Mouse (Mus musculus): ENCODE measurements at regions not wholly inside any gene's neighbourhood (a gene's known extent, or its start where the extent isn't known, plus 50 kb on each side); places are given as distances from the start of the nearest gene placed in this dataset.

GRCm38 (mm10) chr16:54080518-54080917 lies 1217.3 kb downstream of the Zpld1 start:
- Histone ChIP-seq H3K79me2 (ENCODE audit: control insufficient read depth, insufficient read depth) (no peaks in the 10 kb centered on the region), H3K27me3 (ENCODE audit: control insufficient read depth, insufficient read depth, insufficient read length) (no peaks in the 10 kb centered on the region), H3K4me3 (no peak overlapping the region), H3K4me2 (ENCODE audit: low read depth) (no peak overlapping the region), H3K36me3 (ENCODE audit: control insufficient read depth, insufficient read depth) (no peaks in the 10 kb centered on the region), H3ac (ENCODE audit: control insufficient read depth, insufficient read length) (no peak overlapping the region)
- no peak for TF ChIP-seq TCF12 (IDR thresholded peaks at IDR 0.05; ENCODE audit: insufficient read depth, poor library complexity, severe bottlenecking)

- TF ChIP-seq POLR2AphosphoS2 (IDR thresholded peaks at IDR 0.05; ENCODE audit: insufficient read length, low read depth): no peak
- TF ChIP-seq TCF3 (IDR thresholded peaks at IDR 0.05; ENCODE audit: insufficient read length, low read depth): no peak
- no peak for TF ChIP-seq E2F4 (IDR thresholded peaks at IDR 0.05; ENCODE audit: insufficient read depth)
- TF ChIP-seq MAX (IDR thresholded peaks at IDR 0.05; ENCODE audit: low read depth): no peak
- TF ChIP-seq POLR2A (IDR thresholded peaks at IDR 0.05; ENCODE audit: insufficient read length, low read depth): no peak
- no peaks in the 10 kb centered on the region for H3K36me3 ChIP-seq (ENCODE audit: control insufficient read depth, insufficient read depth)
- H3ac ChIP-seq (ENCODE audit: control insufficient read depth, insufficient read length): no peak overlapping the region
- no peaks in the 10 kb centered on the region for H3K79me2 ChIP-seq (ENCODE audit: control insufficient read depth, insufficient read depth)
- H3K4me3 ChIP-seq: no peak overlapping the region
- no peak overlapping the region for H3K4me2 ChIP-seq (ENCODE audit: low read depth)
- no peaks in the 10 kb centered on the region for H3K27me3 ChIP-seq (ENCODE audit: control insufficient read depth, insufficient read depth, insufficient read length)
These were observed 1250.0 kb downstream of the Zpld1 start for GRCm38 (mm10) chr16:54047836-54048235.

- Histone ChIP-seq H3K4me2 (ENCODE audit: low read depth) (peak overlapping the region; percentile 30), H3K4me3 (no peak overlapping the region), H3K36me3 (ENCODE audit: control insufficient read depth, insufficient read depth) (no peaks in the 10 kb centered on the region), H3K27me3 (ENCODE audit: control insufficient read depth, insufficient read depth, insufficient read length) (no peaks in the 10 kb centered on the region), H3ac (ENCODE audit: control insufficient read depth, insufficient read length) (no peak overlapping the region), H3K79me2 (ENCODE audit: control insufficient read depth, insufficient read depth) (no peaks in the 10 kb centered on the region)
- no peak for TF ChIP-seq USF1 (IDR thresholded peaks at IDR 0.05; ENCODE audit: low read depth)
- peak; percentile 70 for TF ChIP-seq MAX (IDR thresholded peaks at IDR 0.05; ENCODE audit: low read depth)
- TF ChIP-seq CEBPB (IDR thresholded peaks at IDR 0.05; ENCODE audit: insufficient read depth, poor library complexity, severe bottlenecking): peak; percentile 98
These were observed 1255.8 kb downstream of the Zpld1 start for GRCm38 (mm10) chr16:54041973-54042372.

GRCm38 (mm10) chr16:54016319-54016718 lies 1281.5 kb downstream of the Zpld1 start:
- Histone ChIP-seq H3K4me3 (no peak overlapping the region), H3K36me3 (ENCODE audit: control insufficient read depth, insufficient read depth) (no peaks in the 10 kb centered on the region), H3K79me2 (ENCODE audit: control insufficient read depth, insufficient read depth) (no peaks in the 10 kb centered on the region), H3K27me3 (ENCODE audit: control insufficient read depth, insufficient read depth, insufficient read length) (no peaks in the 10 kb centered on the region), H3K4me2 (ENCODE audit: low read depth) (no peak overlapping the region), H3ac (ENCODE audit: control insufficient read depth, insufficient read length) (no peak overlapping the region)
- TF ChIP-seq POLR2AphosphoS2 (IDR thresholded peaks at IDR 0.05; ENCODE audit: insufficient read length, low read depth) (no peak), TCF12 (IDR thresholded peaks at IDR 0.05; ENCODE audit: insufficient read depth, poor library complexity, severe bottlenecking) (no peak), REST (IDR thresholded peaks at IDR 0.05; ENCODE audit: insufficient read depth, insufficient read length) (no peak)

GRCm38 (mm10) chr16:53973711-53974110 lies 1324.1 kb downstream of the Zpld1 start:
- no peak overlapping the region for H3ac ChIP-seq (ENCODE audit: control insufficient read depth, insufficient read length)
- no peaks in the 10 kb centered on the region for H3K36me3 ChIP-seq (ENCODE audit: control insufficient read depth, insufficient read depth)
- H3K4me3 ChIP-seq: no peak overlapping the region
- H3K4me2 ChIP-seq (ENCODE audit: low read depth): no peak overlapping the region
- no peaks in the 10 kb centered on the region for H3K79me2 ChIP-seq (ENCODE audit: control insufficient read depth, insufficient read depth)
- no peak for TF ChIP-seq E2F4 (IDR thresholded peaks at IDR 0.05; ENCODE audit: insufficient read depth)
- no peak for TF ChIP-seq MYOD1 (IDR thresholded peaks at IDR 0.05; ENCODE audit: control insufficient read depth in 1 of 3, insufficient read length in 2 of 3, low read depth in 2 of 3)
- no peak for TF ChIP-seq MYOG (IDR thresholded peaks at IDR 0.05; ENCODE audit: control insufficient read depth in 1 of 3, insufficient read depth in 1 of 3, insufficient read length in 2 of 3, low read depth in 2 of 3)
- no peak for TF ChIP-seq USF1 (IDR thresholded peaks at IDR 0.05; ENCODE audit: low read depth)
- no peak for TF ChIP-seq REST (IDR thresholded peaks at IDR 0.05; ENCODE audit: insufficient read depth, insufficient read length)
- H3K27me3 ChIP-seq (ENCODE audit: control insufficient read depth, insufficient read depth, insufficient read length): no peaks in the 10 kb centered on the region

- no peaks in the 10 kb centered on the region for H3K27me3 ChIP-seq (ENCODE audit: control insufficient read depth, insufficient read depth, insufficient read length)
- H3K79me2 ChIP-seq (ENCODE audit: control insufficient read depth, insufficient read depth): no peaks in the 10 kb centered on the region
- TF ChIP-seq REST (IDR thresholded peaks at IDR 0.05; ENCODE audit: insufficient read depth, insufficient read length) (no peak), MYOD1 (IDR thresholded peaks at IDR 0.05; ENCODE audit: control insufficient read depth in 1 of 3, insufficient read length in 2 of 3, low read depth in 2 of 3) (no peak), POLR2A (IDR thresholded peaks at IDR 0.05; ENCODE audit: insufficient read length, low read depth) (no peak), USF1 (IDR thresholded peaks at IDR 0.05; ENCODE audit: low read depth) (no peak), MYOG (IDR thresholded peaks at IDR 0.05; ENCODE audit: control insufficient read depth in 1 of 3, insufficient read depth in 1 of 3, insufficient read length in 2 of 3, low read depth in 2 of 3) (no peak), CEBPB (IDR thresholded peaks at IDR 0.05; ENCODE audit: insufficient read depth, poor library complexity, severe bottlenecking) (no peak), TCF12 (IDR thresholded peaks at IDR 0.05; ENCODE audit: insufficient read depth, poor library complexity, severe bottlenecking) (no peak), TCF3 (IDR thresholded peaks at IDR 0.05; ENCODE audit: insufficient read length, low read depth) (no peak), SRF (IDR thresholded peaks at IDR 0.05; ENCODE audit: control insufficient read depth, insufficient read length, low read depth) (no peak), POLR2AphosphoS2 (IDR thresholded peaks at IDR 0.05; ENCODE audit: insufficient read length, low read depth) (no peak), MAX (IDR thresholded peaks at IDR 0.05; ENCODE audit: low read depth) (no peak), E2F4 (IDR thresholded peaks at IDR 0.05; ENCODE audit: insufficient read depth) (no peak)
- no peak overlapping the region for H3K4me2 ChIP-seq (ENCODE audit: low read depth)
- H3ac ChIP-seq (ENCODE audit: control insufficient read depth, insufficient read length): no peak overlapping the region
- no peaks in the 10 kb centered on the region for H3K36me3 ChIP-seq (ENCODE audit: control insufficient read depth, insufficient read depth)
- H3K4me3 ChIP-seq: no peak overlapping the region
These were observed 1341.1 kb downstream of the Zpld1 start for GRCm38 (mm10) chr16:53956646-53957045.

Data from myocyte (in vitro differentiated cells).